ENCODE assay signal across 9 mouse cellular contexts in genomic region chr10:116319246-116319645, GRCm38 (mm10). TPM values are rescaled to one million over a fixed set of nuclear protein-coding genes. Genes with fewer than 3 reads are reported as not detected.
DNase-seq lines count a peak whose midpoint lies in the region; ATAC-seq and TF ChIP-seq lines count a peak whose summit lies in the region.
"Had no signal": no experiment of that assay in that cellular context is flagged by ENCODE, and none has a peak within 500 bp of the region (broad histone marks: within the 10 kb centered on the region; RNA-seq: fewer than 3 reads in every experiment).

No protein-coding gene starts in this region.

- ATAC-seq in forebrain, embryonic 11.5 days (replicated peaks; ENCODE audit: low FRiP score), result peak; percentile 69; the same call in 1 of the 2 replicates
- peak; percentile 70; the same call in 1 of the 2 replicates for ATAC-seq in lung, embryonic 14.5 days (ENCODE audit: insufficient read depth)
- ATAC-seq in erythroid progenitor cell, adult 5-6 weeks (replicated peaks; ENCODE audit: low FRiP score, poor library complexity, severe bottlenecking), result no peak

- intact Hi-C loops in heart, postnatal 14 days (cut with DNase I), result loop anchor here (1.0 to 5.0 kb wide), 2 partner anchors 52 to 111 kb away; no protein-coding TSS in a partner anchor

- H3K27ac ChIP-seq in forebrain, embryonic 11.5 days (ENCODE audit: low read depth, low read length), result no peak overlapping the region
- no peak overlapping the region for H3K27ac ChIP-seq in lung, embryonic 14.5 days (ENCODE audit: low read depth)
- H3K27ac ChIP-seq: neural tube, embryonic 12.5 days had no signal

- H3K36me3 ChIP-seq in forebrain, embryonic 11.5 days (ENCODE audit: control insufficient read depth, insufficient read depth, low read length), result no peaks in the 10 kb centered on the region
- H3K36me3 ChIP-seq in lung, embryonic 14.5 days (ENCODE audit: insufficient read depth), result no peaks in the 10 kb centered on the region
- H3K36me3 ChIP-seq: neural tube, embryonic 12.5 days had no signal

- no peaks in the 10 kb centered on the region for H3K9me3 ChIP-seq in forebrain, embryonic 11.5 days (ENCODE audit: control insufficient read depth, low read length)
- no peaks in the 10 kb centered on the region for H3K9me3 ChIP-seq in lung, embryonic 14.5 days (ENCODE audit: low read depth, low read length)
- H3K9me3 ChIP-seq: neural tube, embryonic 12.5 days had no signal

- peak; percentile 92 for TF ChIP-seq CTCF in lung, embryonic 14.5 days (IDR thresholded peaks at IDR 0.05; ENCODE audit: low read depth)

- 21% methylated on average over 12 of the region's 12 CpGs for WGBS in forebrain, embryonic 11.5 days
- 22% methylated on average over 12 of the region's 12 CpGs for WGBS in lung, embryonic 14.5 days

- no peaks in the 10 kb centered on the region for H3K4me1 ChIP-seq in forebrain, embryonic 11.5 days (replicated peaks; ENCODE audit: control insufficient read depth, insufficient read depth, low read length)
- H3K4me1 ChIP-seq in lung, embryonic 14.5 days (ENCODE audit: insufficient read depth), result no peaks in the 10 kb centered on the region
- H3K4me1 ChIP-seq: neural tube, embryonic 12.5 days had no signal

- no peak overlapping the region for H3K4me3 ChIP-seq in forebrain, embryonic 11.5 days (ENCODE audit: low read depth, low read length)
- H3K4me3 ChIP-seq in lung, embryonic 14.5 days (ENCODE audit: low read depth, low read length), result no peak overlapping the region
- H3K4me3 ChIP-seq: neural tube, embryonic 12.5 days had no signal

- DNase-seq in Muller cell, postnatal 12 days (ENCODE audit: inconsistent ontology term), result peak; percentile 69
- DNase-seq in c-Kit-negative CD71-positive TER-119-positive erythroid progenitor cells, embryonic 14.5 days (ENCODE audit: low read depth, low spot score), result peak; percentile 22
- peak; percentile 85 for DNase-seq in forebrain, embryonic 11.5 days (ENCODE audit: low spot score)
- DNase-seq in heart, postnatal 14 days, result peak; percentile 83 to 87
- DNase-seq in layer of hippocampus, adult 18-20 months (ENCODE audit: low spot score in 2 of 2), result peak; percentile 63 to 89
- DNase-seq in lung, embryonic 14.5 days, result peak; percentile 96
- DNase-seq in right cerebral cortex, adult 2 months (ENCODE audit: low spot score in 2 of 2), result peak; percentile 88 to 89

- no peaks in the 10 kb centered on the region for H3K27me3 ChIP-seq in forebrain, embryonic 11.5 days (ENCODE audit: control insufficient read depth, insufficient read depth, low read length)
- no peaks in the 10 kb centered on the region for H3K27me3 ChIP-seq in lung, embryonic 14.5 days (ENCODE audit: insufficient read depth, low read length)
- H3K27me3 ChIP-seq: neural tube, embryonic 12.5 days had no signal

- no peak overlapping the region for H3K4me2 ChIP-seq in forebrain, embryonic 11.5 days (ENCODE audit: low read depth, low read length, severe bottlenecking)
- H3K4me2 ChIP-seq in lung, embryonic 14.5 days, result peak overlapping the region; percentile 36; the same call in 1 of the 2 replicates
- H3K4me2 ChIP-seq: neural tube, embryonic 12.5 days had no signal

- no peak overlapping the region for H3K9ac ChIP-seq in forebrain, embryonic 11.5 days (ENCODE audit: low read length)
- no peak overlapping the region for H3K9ac ChIP-seq in lung, embryonic 14.5 days
- H3K9ac ChIP-seq: neural tube, embryonic 12.5 days had no signal

RNA-seq across cellular contexts. Expression of gene Ptprb, which starts 43.9 kb away (rescaled TPM):
- polyA plus RNA-seq in forebrain, embryonic 11.5 days (2014; fragmentation: Nextera tagmentation; extraction: Ambion mirVana), result 2.9 TPM in 2 replicates
- total RNA-seq in heart, postnatal 14 days (2021), result 100 to 1,000 TPM in 1 of 2 experiments, 10 to 100 TPM in 1; 99.2 to 103 TPM
- total RNA-seq in layer of hippocampus, adult 18-20 months (2021), result 10 to 100 TPM; 11.5 to 11.7 TPM
- polyA plus RNA-seq in lung, embryonic 14.5 days (2014; fragmentation: Nextera tagmentation; extraction: Ambion mirVana), result 12.5 and 14.2 TPM in 2 replicates
- total RNA-seq in erythroid progenitor cell, adult 5-6 weeks (2015; ENCODE audit: low replicate concordance), result not detected in 2 replicates
- total RNA-seq in erythroid progenitor cell, adult 5-6 weeks (2017; ENCODE audit: low replicate concordance), result not detected in 2 replicates

Comparison
In these comparisons a context has a peak if more than half of its experiments do, and no peak if none do; other contexts are left out.
1. DNase-seq: peak in every context shown above with its lines; median percentile 96 in lung, embryonic 14.5 days; 88 in right cerebral cortex, adult 2 months; 85 in forebrain, embryonic 11.5 days; 85 in heart, postnatal 14 days; 76 in layer of hippocampus, adult 18-20 months; 69 in Muller cell, postnatal 12 days; 22 in c-Kit-negative CD71-positive TER-119-positive erythroid progenitor cells, embryonic 14.5 days.
2. RNA of gene Ptprb, which starts 43.9 kb away (total RNA-seq): 99.2 to 103 TPM in heart, postnatal 14 days and 11.5 to 11.7 TPM in layer of hippocampus, adult 18-20 months; not detected in erythroid progenitor cell, adult 5-6 weeks; every median in the first group is over 10 times any median in the second.